Mouse (Mus musculus): ENCODE results near the gene Pcdh9. TPM values are rescaled to one million over a fixed set of nuclear protein-coding genes. Genes with fewer than 3 reads are reported as not detected.

The Pcdh9 gene
- total RNA-seq, 4 experiments from 2014 or later = 0.17 to 0.48 (median 0.39) TPM

GRCm38 (mm10) chr14:93039326-93040221, 850.9 kb downstream of the Pcdh9 start:
- DNase-seq (ENCODE audit: low spot score in 2 of 2) = no peak

GRCm38 (mm10) chr14:93009147-93010064, 881.1 kb downstream of the Pcdh9 start:
- no peak for DNase-seq (ENCODE audit: low spot score in 2 of 2)

All from gastrocnemius, adult 8-10 months (tissue).